Mouse (Mus musculus): ENCODE data around the gene Tfap2d.

DNA sequence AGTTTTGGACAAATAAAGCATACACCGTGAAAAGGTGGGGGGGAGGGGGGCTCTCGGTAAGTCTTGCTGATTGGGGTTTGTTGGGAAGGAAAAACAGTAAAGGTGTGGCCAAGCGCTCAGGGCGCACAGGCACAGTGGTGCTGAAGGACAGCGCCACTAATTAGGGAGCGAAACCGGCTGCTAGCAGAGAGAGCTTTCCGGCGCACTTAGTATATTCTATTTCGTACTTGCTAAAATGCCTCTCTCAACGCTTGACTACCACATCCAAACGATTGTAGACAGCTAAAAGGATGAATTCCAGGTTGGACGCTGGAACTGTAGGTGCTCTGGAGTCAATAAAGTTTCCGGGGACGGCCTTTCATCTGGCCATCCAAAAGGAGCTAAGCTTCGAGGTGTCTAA is 6.9 kb downstream of the Tfap2d start:
- TF ChIP-seq EP300 (IDR thresholded peaks at IDR 0.05; ENCODE audit: low read depth) (no peak), CTCF (IDR thresholded peaks at IDR 0.05; ENCODE audit: low read depth) (no peak)
